Mouse (Mus musculus) cerebellum, adult 2 months (tissue): ENCODE results near the gene Pdzd2.

Experiments used
- CTCF ChIP-seq: fragments of 200-500 bp; IDR thresholded peaks from 2 replicates; pipeline ENCODE4 v1.5.1; 2011; ENCODE audit warnings: low read depth, mild to moderate bottlenecking, control low read depth, low read length, moderate library complexity, borderline replicate concordance; ENCODE audit not compliant: insufficient read depth
- POLR2A ChIP-seq: fragments of 200-500 bp; IDR thresholded peaks from 2 replicates; pipeline ENCODE4 v1.6.1; 2011; ENCODE audit warnings: low read length, control low read depth, borderline replicate concordance; ENCODE audit not compliant: insufficient read depth

DNA sequence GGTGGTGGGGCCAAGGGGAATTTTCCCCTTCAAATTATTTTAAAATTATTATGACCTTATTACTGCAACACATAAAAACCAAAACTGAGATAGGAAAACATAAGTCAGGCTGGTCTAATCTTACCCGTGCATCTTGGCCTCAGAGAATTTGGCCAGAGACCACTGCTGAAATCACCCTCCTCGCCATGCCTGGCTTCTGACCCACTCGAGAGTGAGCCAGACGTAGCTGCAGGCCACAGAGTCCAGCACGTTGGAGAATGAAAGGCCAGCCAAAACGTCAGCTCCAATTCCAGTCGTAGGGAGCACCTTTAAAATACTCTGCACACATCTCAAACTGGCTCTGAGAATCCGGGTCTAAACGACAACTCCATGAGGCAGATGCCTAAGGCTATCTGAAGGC is 226.2 kb downstream of the Pdzd2 start:
- no peak for TF ChIP-seq CTCF
- no peak for TF ChIP-seq POLR2A
